Mouse (Mus musculus) stomach, postnatal 0 days (tissue): ENCODE results near the gene Pde10a.

Experiments
- CTCF ChIP-seq: IDR thresholded peaks from 2 replicates; pipeline ENCODE4 v1.5.1; 2016; ENCODE audit warnings: antibody characterized with exemption, low read depth, mild to moderate bottlenecking, moderate library complexity
- EP300 ChIP-seq: optimal IDR thresholded peaks from 2 replicates; pipeline ENCODE3; 2016; ENCODE audit warnings: antibody characterized with exemption

- TF ChIP-seq CTCF = no peak
- no peak for TF ChIP-seq EP300
Observed at GRCm38 (mm10) chr17:8611916-8612315, 86.7 kb downstream of the Pde10a start.
